Mouse (Mus musculus): ENCODE measurements at regions not wholly inside any gene's neighbourhood (a gene's known extent, or its start where the extent isn't known, plus 50 kb on each side); places are given as distances from the start of the nearest gene placed in this dataset.
A peak's percentile ranks its signal among the peaks of the same experiment; 100 is the strongest.
"Not testable (repeated sequence)": the region's sequence is repeated elsewhere in the genome, so short reads cannot be mapped to it uniquely, and the experiment has no call there.

DNA sequence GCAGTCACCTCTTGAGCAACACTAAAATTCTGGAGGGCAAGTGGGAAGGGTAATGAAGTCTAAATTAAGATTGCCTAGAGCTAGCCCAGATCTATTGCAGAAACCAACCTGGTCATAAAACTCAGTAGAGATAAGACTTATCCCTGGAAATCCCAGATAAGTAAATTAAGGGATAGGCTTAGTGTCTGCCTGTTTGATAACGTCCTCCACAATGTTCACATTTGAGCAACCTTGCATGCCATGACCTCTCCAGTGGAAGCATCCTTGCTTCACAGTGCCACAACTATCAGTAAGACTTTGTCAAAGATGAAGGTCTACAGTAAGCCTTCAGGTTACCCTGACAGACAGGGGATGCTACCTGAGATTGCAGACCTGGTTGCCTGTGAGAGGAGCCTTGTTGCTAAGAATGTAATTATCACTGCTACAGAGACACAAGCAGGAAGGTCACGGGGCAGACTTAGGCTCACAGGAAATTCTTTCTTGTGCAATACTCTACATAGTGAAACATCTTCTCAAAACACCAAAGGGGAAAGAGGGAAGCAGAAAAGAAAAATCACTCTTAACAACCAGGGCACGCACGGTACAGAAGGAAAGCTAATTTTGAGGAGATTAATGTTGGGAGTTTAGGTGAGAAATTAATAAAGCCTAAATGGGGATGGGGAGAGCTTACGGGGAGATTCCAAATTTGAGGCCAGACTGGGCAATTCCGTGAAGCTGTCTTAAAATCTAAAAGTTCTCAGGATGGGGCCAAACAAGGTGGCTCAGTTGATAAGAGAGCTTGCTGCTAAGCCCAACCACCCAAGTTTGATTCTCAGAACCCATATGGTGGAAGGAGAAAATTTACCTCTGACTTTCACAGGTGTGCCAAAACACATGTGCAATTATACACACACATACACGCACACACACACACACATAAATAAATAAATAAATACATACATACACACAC, 56.9 kb upstream of the Prdm9 start:
- no peaks in the 10 kb centered on the region for H3K36me3 ChIP-seq (ENCODE audit: control insufficient read depth, insufficient read depth)
- no peak overlapping the region for H3K27ac ChIP-seq (ENCODE audit: low read depth, low read length)
- H3K9ac ChIP-seq (ENCODE audit: low read depth, low read length) = no peak overlapping the region
- H3K4me2 ChIP-seq (replicated peaks; ENCODE audit: low read depth) = no peak overlapping the region
- no peak overlapping the region for H3K4me3 ChIP-seq (ENCODE audit: low read depth, low read length)
- H3K4me1 ChIP-seq (replicated peaks; ENCODE audit: control insufficient read depth, insufficient read depth, low read length) = no peaks in the 10 kb centered on the region
- no peaks in the 10 kb centered on the region for H3K9me3 ChIP-seq (ENCODE audit: control insufficient read depth)
- no peaks in the 10 kb centered on the region for H3K27me3 ChIP-seq (replicated peaks; ENCODE audit: control insufficient read depth, insufficient read depth, low read length)
- TF ChIP-seq CTCF (IDR thresholded peaks at IDR 0.05; ENCODE audit: low read depth) = no peak
- no peak for ATAC-seq
- WGBS = 71% methylated on average over 7 of the region's 7 CpGs

DNA sequence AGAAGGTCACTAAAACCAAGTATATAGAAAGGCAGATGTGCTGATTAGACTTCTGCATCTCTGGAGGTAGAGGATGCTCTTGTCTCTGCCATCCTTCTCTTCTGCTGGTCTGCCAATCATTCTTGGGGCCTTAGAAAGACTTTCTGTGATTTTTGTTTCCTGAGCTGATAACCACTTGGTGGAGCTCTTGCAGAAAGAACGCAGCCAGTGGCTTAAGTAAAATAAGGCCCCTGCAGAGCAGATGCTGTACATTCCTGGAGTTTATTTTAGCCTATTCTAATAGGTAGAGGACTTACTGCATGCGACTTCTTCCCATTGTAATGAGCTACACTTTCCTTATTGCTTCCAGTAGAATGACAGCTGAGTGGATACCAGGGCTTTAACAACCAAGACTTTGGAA, 58.8 kb upstream of the Prdm9 start:
- no peak overlapping the region for H3K27ac ChIP-seq (ENCODE audit: low read depth, low read length)
- no peak overlapping the region for H3K9ac ChIP-seq (ENCODE audit: low read depth, low read length)
- H3K4me1 ChIP-seq (replicated peaks; ENCODE audit: control insufficient read depth, insufficient read depth, low read length) = no peaks in the 10 kb centered on the region
- H3K27me3 ChIP-seq (replicated peaks; ENCODE audit: control insufficient read depth, insufficient read depth, low read length) = no peaks in the 10 kb centered on the region
- 7% methylated on average over 2 of the region's 2 CpGs for WGBS
- no peak overlapping the region for H3K4me3 ChIP-seq (ENCODE audit: low read depth, low read length)
- no peak overlapping the region for H3K4me2 ChIP-seq (replicated peaks; ENCODE audit: low read depth)
- peak; percentile 72 for TF ChIP-seq CTCF (IDR thresholded peaks at IDR 0.05; ENCODE audit: low read depth)
- H3K9me3 ChIP-seq (ENCODE audit: control insufficient read depth) = no peaks in the 10 kb centered on the region
- no peak for ATAC-seq
- H3K36me3 ChIP-seq (ENCODE audit: control insufficient read depth, insufficient read depth) = no peaks in the 10 kb centered on the region

DNA sequence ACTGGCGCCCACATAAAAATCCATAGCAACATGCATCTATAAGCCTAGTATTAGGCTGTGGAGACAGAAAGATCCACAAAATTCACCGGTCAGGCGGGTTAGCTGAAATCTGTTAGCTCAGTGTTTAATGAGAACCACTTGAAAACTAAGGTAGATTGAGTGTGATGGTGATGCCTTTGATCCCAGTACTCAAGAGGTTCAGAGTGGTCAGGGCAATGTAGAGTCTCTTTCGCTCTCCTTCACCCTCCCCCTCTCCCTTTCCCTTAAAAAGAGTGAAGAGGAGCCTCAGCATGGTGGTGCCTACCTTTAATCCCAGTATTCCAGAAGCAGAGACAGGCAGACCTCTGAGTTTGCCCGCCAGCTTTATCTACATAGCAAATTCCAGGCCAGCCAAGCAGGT, 66.6 kb upstream of the Prdm9 start:
- no peak for TF ChIP-seq CTCF (IDR thresholded peaks at IDR 0.05; ENCODE audit: low read depth)
- Histone ChIP-seq H3K4me3 (ENCODE audit: low read depth, low read length) (no peak overlapping the region), H3K4me1 (replicated peaks; ENCODE audit: control insufficient read depth, insufficient read depth, low read length) (no peaks in the 10 kb centered on the region), H3K27me3 (replicated peaks; ENCODE audit: control insufficient read depth, insufficient read depth, low read length) (no peaks in the 10 kb centered on the region), H3K9ac (ENCODE audit: low read depth, low read length) (no peak overlapping the region), H3K4me2 (replicated peaks; ENCODE audit: low read depth) (peak overlapping the region; percentile 51; the same call in 1 of the 2 replicates), H3K27ac (ENCODE audit: low read depth, low read length) (no peak overlapping the region), H3K36me3 (ENCODE audit: control insufficient read depth, insufficient read depth) (no peaks in the 10 kb centered on the region), H3K9me3 (ENCODE audit: control insufficient read depth) (no peaks in the 10 kb centered on the region)
- no peak for ATAC-seq
- 75% methylated on average over 5 of the region's 5 CpGs for WGBS

DNA sequence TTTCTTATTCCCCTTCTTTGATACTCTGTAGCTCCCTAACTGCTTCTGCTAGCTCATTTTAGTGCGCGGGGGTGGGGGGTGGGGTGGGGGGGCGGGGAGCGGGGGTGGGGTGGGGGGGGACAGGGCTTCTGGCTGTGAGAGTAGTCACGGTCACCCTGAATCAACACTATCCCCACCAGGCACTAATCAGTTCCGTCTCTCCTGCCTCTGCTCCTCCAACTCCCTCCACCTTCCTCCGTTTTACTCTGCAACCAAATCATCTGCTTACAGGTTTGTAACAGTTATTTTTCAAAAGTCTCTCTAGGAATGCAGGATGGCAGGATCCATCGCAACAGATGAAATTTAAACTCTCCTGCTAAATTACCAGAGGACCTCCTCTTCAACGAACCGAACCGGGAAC, 67.5 kb upstream of the Prdm9 start:
- no peaks in the 10 kb centered on the region for H3K4me1 ChIP-seq (replicated peaks; ENCODE audit: control insufficient read depth, insufficient read depth, low read length)
- H3K27ac ChIP-seq (ENCODE audit: low read depth, low read length) = no peak overlapping the region
- TF ChIP-seq CTCF (IDR thresholded peaks at IDR 0.05; ENCODE audit: low read depth) = no peak
- H3K27me3 ChIP-seq (replicated peaks; ENCODE audit: control insufficient read depth, insufficient read depth, low read length) = no peaks in the 10 kb centered on the region
- peak overlapping the region; percentile 51 for H3K4me2 ChIP-seq (replicated peaks; ENCODE audit: low read depth)
- no peaks in the 10 kb centered on the region for H3K9me3 ChIP-seq (ENCODE audit: control insufficient read depth)
- H3K4me3 ChIP-seq (ENCODE audit: low read depth, low read length) = no peak overlapping the region
- H3K36me3 ChIP-seq (ENCODE audit: control insufficient read depth, insufficient read depth) = no peaks in the 10 kb centered on the region
- WGBS = 12% methylated on average over 11 of the region's 11 CpGs
- no peak overlapping the region for H3K9ac ChIP-seq (ENCODE audit: low read depth, low read length)
- ATAC-seq = no peak

DNA sequence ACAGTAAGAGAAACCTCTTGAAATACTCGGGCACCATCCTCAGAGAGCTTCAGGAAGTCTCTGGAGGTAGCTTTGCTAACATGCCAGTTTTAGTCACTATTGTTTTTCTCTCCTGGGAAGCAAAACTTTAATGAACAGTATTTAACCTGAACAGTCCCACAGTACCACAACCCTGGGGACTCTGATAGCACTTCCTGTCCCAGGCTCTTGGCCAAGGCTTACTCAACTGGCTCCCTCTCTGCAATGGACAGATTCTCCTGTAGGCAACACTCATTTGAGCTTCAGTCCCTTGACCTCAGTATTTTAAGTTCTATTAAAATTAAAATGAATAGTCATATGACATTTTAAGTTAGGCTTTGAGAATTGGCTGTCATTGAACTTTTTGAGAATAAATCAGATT, 67.9 kb upstream of the Prdm9 start:
- Histone ChIP-seq H3K4me2 (replicated peaks; ENCODE audit: low read depth) (peak overlapping the region; percentile 51; the same call in 1 of the 2 replicates), H3K36me3 (ENCODE audit: control insufficient read depth, insufficient read depth) (no peaks in the 10 kb centered on the region), H3K27me3 (replicated peaks; ENCODE audit: control insufficient read depth, insufficient read depth, low read length) (no peaks in the 10 kb centered on the region), H3K9ac (ENCODE audit: low read depth, low read length) (no peak overlapping the region), H3K9me3 (ENCODE audit: control insufficient read depth) (no peaks in the 10 kb centered on the region), H3K4me1 (replicated peaks; ENCODE audit: control insufficient read depth, insufficient read depth, low read length) (no peaks in the 10 kb centered on the region), H3K27ac (ENCODE audit: low read depth, low read length) (no peak overlapping the region), H3K4me3 (ENCODE audit: low read depth, low read length) (no peak overlapping the region)
- no peak for TF ChIP-seq CTCF (IDR thresholded peaks at IDR 0.05; ENCODE audit: low read depth)
- no peak for ATAC-seq
- 18% methylated on average over 1 of the region's 1 CpGs for WGBS

DNA sequence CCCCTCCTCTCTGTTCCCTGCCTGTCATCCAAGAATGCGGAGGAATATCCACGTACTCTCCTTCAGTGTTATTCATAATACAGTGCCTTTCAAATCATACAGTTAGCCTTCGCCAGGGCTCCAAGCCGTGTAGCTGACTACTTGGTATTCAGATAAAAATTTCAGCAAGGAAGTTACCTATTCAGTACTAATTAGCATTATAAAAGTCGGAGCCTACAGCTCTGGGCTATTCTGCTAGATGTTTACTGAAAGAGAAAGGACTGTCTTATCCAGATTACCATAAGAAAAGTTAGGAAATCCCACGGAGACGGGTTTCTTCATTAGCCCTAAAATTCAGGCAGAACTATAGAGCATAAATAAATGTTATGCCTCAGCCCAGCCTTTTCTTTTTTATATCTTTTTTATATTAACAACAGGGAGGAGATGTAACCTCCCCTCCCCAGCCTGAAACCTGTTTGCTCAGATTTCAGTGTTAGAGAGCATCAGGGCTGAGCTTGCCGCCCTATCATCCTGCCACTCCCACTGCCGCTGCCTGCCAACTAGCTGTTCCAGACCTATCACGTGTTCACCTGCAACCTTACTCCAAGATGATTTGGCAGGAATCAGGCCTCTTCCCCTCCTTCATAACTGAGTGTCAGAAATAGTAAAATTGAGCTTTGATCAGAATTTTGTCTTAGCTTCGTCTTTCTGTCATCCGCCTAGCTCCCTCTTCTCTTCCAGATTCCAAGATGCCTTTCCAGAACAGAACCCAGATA, 65.5 kb upstream of the Chd1 start:
- not testable (repeated sequence) for H3K9me3 ChIP-seq (ENCODE audit: control insufficient read depth); ATAC-seq; H3K27me3 ChIP-seq (replicated peaks; ENCODE audit: control insufficient read depth, insufficient read depth, low read length); H3K9ac ChIP-seq (ENCODE audit: low read depth, low read length); H3K4me2 ChIP-seq (replicated peaks; ENCODE audit: low read depth); H3K36me3 ChIP-seq (ENCODE audit: control insufficient read depth, insufficient read depth); H3K27ac ChIP-seq (ENCODE audit: low read depth, low read length); H3K4me3 ChIP-seq (ENCODE audit: low read depth, low read length); H3K4me1 ChIP-seq (replicated peaks; ENCODE audit: control insufficient read depth, insufficient read depth, low read length)
- 74% methylated on average over 12 of the region's 12 CpGs for WGBS

Measured in intestine, postnatal 0 days (tissue).